In the genomic region with DNA sequence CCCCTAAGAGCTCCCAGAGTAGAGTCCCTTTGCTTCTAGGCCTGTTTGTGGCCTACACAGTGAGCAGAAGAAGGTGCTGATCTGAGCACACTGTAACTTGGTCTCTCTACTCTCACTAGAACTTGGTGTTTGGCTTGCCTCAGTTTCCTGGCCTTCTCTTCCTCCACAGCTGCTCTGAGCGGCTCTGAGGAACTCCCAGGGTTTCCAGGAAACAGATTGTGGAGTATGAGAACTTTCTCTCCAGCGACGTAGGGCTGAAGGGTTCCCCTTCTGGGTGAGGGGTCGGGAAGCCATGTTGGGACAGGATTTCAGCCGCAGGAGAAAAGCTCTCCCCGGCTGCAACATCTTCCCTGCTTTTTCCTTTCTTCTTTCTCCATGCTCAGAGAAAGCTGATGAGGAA, we compare ENCODE assay signal across 12 mouse cellular contexts.
DNase-seq lines count a peak whose midpoint lies in the region; ATAC-seq lines count a peak whose summit lies in the region.
"Had no signal": no experiment of that assay in that cellular context is flagged by ENCODE, and none has a peak within 500 bp of the region (broad histone marks: within the 10 kb centered on the region; RNA-seq: fewer than 3 reads in every experiment).

No protein-coding gene starts in this region.

- no peaks in the 10 kb centered on the region for H3K36me3 ChIP-seq in forebrain, embryonic 13.5 days (ENCODE audit: poor library complexity, severe bottlenecking)
- no peaks in the 10 kb centered on the region for H3K36me3 ChIP-seq in forebrain, embryonic 16.5 days (ENCODE audit: control insufficient read depth, insufficient read depth)
- H3K36me3 ChIP-seq in liver, embryonic 11.5 days (ENCODE audit: control insufficient read depth, insufficient read depth, low read length) = no peaks in the 10 kb centered on the region
- no peaks in the 10 kb centered on the region for H3K36me3 ChIP-seq in liver, embryonic 12.5 days
- H3K36me3 ChIP-seq in limb, embryonic 12.5 days = no peaks in the 10 kb centered on the region

- no peak overlapping the region for H3K4me2 ChIP-seq in forebrain, embryonic 13.5 days
- H3K4me2 ChIP-seq in forebrain, embryonic 16.5 days (ENCODE audit: low read length) = no peak overlapping the region
- no peak overlapping the region for H3K4me2 ChIP-seq in liver, embryonic 11.5 days
- H3K4me2 ChIP-seq in liver, embryonic 12.5 days = no peak overlapping the region
- no peak overlapping the region for H3K4me2 ChIP-seq in limb, embryonic 12.5 days
- H3K4me2 ChIP-seq: midbrain, embryonic 11.5 days had no signal

- H3K27me3 ChIP-seq in forebrain, embryonic 13.5 days = no peaks in the 10 kb centered on the region
- no peaks in the 10 kb centered on the region for H3K27me3 ChIP-seq in forebrain, embryonic 16.5 days (replicated peaks; ENCODE audit: control insufficient read depth, insufficient read depth, low read length)
- H3K27me3 ChIP-seq in liver, embryonic 11.5 days (replicated peaks; ENCODE audit: control insufficient read depth, insufficient read depth, low read length) = no peaks in the 10 kb centered on the region
- H3K27me3 ChIP-seq in liver, embryonic 12.5 days (replicated peaks) = 0 out of 2 replicates have a peak, but pooled peaks cover 15% of the 10 kb centered on the region
- H3K27me3 ChIP-seq in limb, embryonic 12.5 days = no peaks in the 10 kb centered on the region

- no peak overlapping the region for H3K9ac ChIP-seq in forebrain, embryonic 13.5 days
- H3K9ac ChIP-seq in forebrain, embryonic 16.5 days (replicated peaks; ENCODE audit: low read depth, low read length) = no peak overlapping the region
- H3K9ac ChIP-seq in liver, embryonic 11.5 days (ENCODE audit: low read depth, low read length) = no peak overlapping the region
- no peak overlapping the region for H3K9ac ChIP-seq in liver, embryonic 12.5 days
- no peak overlapping the region for H3K9ac ChIP-seq in limb, embryonic 12.5 days (replicated peaks)

- no peak for DNase-seq in liver, embryonic 11.5 days (ENCODE audit: low spot score)
- no peak for DNase-seq in layer of hippocampus, postnatal 36 days
- DNase-seq in cerebellum, postnatal 10 days = no peak
- DNase-seq: adrenal gland, postnatal 25 days; cerebellum, adult 9-11 months; left cerebral cortex, postnatal 4 days had no signal

- H3K4me1 ChIP-seq in forebrain, embryonic 13.5 days = peaks cover 10% of the 10 kb centered on the region
- no peaks in the 10 kb centered on the region for H3K4me1 ChIP-seq in forebrain, embryonic 16.5 days (replicated peaks; ENCODE audit: control insufficient read depth, insufficient read depth, low read length)
- peaks cover 19% of the 10 kb centered on the region for H3K4me1 ChIP-seq in liver, embryonic 11.5 days (replicated peaks; ENCODE audit: control insufficient read depth, insufficient read depth, low read length)
- H3K4me1 ChIP-seq in liver, embryonic 12.5 days = peaks cover 30% of the 10 kb centered on the region
- peaks cover 11% of the 10 kb centered on the region; the same call in 1 of the 2 replicates for H3K4me1 ChIP-seq in limb, embryonic 12.5 days (replicated peaks)

- ATAC-seq in forebrain, embryonic 13.5 days = no peak
- ATAC-seq in forebrain, embryonic 16.5 days = no peak
- no peak for ATAC-seq in liver, embryonic 11.5 days (replicated peaks; ENCODE audit: low FRiP score)
- no peak for ATAC-seq in liver, embryonic 12.5 days
- peak; percentile 13; the same call in 1 of the 2 replicates for ATAC-seq in common myeloid progenitor, adult 5-6 weeks (replicated peaks; ENCODE audit: low read depth, poor library complexity, severe bottlenecking)
- ATAC-seq in limb, embryonic 12.5 days (ENCODE audit: insufficient number of reproducible peaks, insufficient read depth, low FRiP score, low TSS enrichment, low read depth) = no peak

- 0 out of 2 replicates have a peak overlapping the region, but pooled peaks have one; percentile 6 for H3K27ac ChIP-seq in forebrain, embryonic 13.5 days
- no peak overlapping the region for H3K27ac ChIP-seq in forebrain, embryonic 16.5 days (ENCODE audit: low read length)
- peak overlapping the region; percentile 11; the same call in 1 of the 2 replicates for H3K27ac ChIP-seq in liver, embryonic 11.5 days (ENCODE audit: low read depth, low read length)
- no peak overlapping the region for H3K27ac ChIP-seq in liver, embryonic 12.5 days
- H3K27ac ChIP-seq in limb, embryonic 12.5 days = 0 out of 2 replicates have a peak overlapping the region, but pooled peaks have one; percentile 17

- WGBS in forebrain, embryonic 13.5 days = 83% methylated on average over 6 of the region's 6 CpGs
- 77% methylated on average over 6 of the region's 6 CpGs for WGBS in forebrain, embryonic 16.5 days
- 44% methylated on average over 6 of the region's 6 CpGs for WGBS in liver, embryonic 11.5 days
- 23% methylated on average over 6 of the region's 6 CpGs for whole genome bisulfite sequencing in liver, embryonic 12.5 days (ENCODE audit: insufficient replicate concordance)
- WGBS in limb, embryonic 12.5 days = 76% methylated on average over 6 of the region's 6 CpGs

- no peak overlapping the region for H3K4me3 ChIP-seq in forebrain, embryonic 13.5 days
- no peak overlapping the region for H3K4me3 ChIP-seq in forebrain, embryonic 16.5 days (replicated peaks; ENCODE audit: low read length)
- H3K4me3 ChIP-seq in liver, embryonic 11.5 days (ENCODE audit: low read depth, low read length) = no peak overlapping the region
- no peak overlapping the region for H3K4me3 ChIP-seq in liver, embryonic 12.5 days
- no peak overlapping the region for H3K4me3 ChIP-seq in limb, embryonic 12.5 days (replicated peaks)

- H3K9me3 ChIP-seq in forebrain, embryonic 13.5 days (replicated peaks) = no peaks in the 10 kb centered on the region
- H3K9me3 ChIP-seq in forebrain, embryonic 16.5 days (ENCODE audit: control insufficient read depth, low read length) = no peaks in the 10 kb centered on the region
- no peaks in the 10 kb centered on the region for H3K9me3 ChIP-seq in liver, embryonic 11.5 days (ENCODE audit: control insufficient read depth, low read length)
- no peaks in the 10 kb centered on the region for H3K9me3 ChIP-seq in liver, embryonic 12.5 days (replicated peaks)
- no peaks in the 10 kb centered on the region for H3K9me3 ChIP-seq in limb, embryonic 12.5 days

Comparison
In these comparisons a context has a peak if more than half of its experiments do, and no peak if none do; other contexts are left out.
1. H3K27ac ChIP-seq: peak in forebrain, embryonic 13.5 days (single experiment), liver, embryonic 11.5 days (single experiment) and limb, embryonic 12.5 days (single experiment); none in forebrain, embryonic 16.5 days (single experiment) and liver, embryonic 12.5 days (single experiment).